Mouse (Mus musculus): ENCODE data around the gene Tap1. TPM values are rescaled to one million over a fixed set of nuclear protein-coding genes. Genes with fewer than 3 reads are reported as not detected.

The Tap1 gene
- total and polyA plus RNA-seq, 3 experiments, result 102 to 184 (median 157) TPM

DNA sequence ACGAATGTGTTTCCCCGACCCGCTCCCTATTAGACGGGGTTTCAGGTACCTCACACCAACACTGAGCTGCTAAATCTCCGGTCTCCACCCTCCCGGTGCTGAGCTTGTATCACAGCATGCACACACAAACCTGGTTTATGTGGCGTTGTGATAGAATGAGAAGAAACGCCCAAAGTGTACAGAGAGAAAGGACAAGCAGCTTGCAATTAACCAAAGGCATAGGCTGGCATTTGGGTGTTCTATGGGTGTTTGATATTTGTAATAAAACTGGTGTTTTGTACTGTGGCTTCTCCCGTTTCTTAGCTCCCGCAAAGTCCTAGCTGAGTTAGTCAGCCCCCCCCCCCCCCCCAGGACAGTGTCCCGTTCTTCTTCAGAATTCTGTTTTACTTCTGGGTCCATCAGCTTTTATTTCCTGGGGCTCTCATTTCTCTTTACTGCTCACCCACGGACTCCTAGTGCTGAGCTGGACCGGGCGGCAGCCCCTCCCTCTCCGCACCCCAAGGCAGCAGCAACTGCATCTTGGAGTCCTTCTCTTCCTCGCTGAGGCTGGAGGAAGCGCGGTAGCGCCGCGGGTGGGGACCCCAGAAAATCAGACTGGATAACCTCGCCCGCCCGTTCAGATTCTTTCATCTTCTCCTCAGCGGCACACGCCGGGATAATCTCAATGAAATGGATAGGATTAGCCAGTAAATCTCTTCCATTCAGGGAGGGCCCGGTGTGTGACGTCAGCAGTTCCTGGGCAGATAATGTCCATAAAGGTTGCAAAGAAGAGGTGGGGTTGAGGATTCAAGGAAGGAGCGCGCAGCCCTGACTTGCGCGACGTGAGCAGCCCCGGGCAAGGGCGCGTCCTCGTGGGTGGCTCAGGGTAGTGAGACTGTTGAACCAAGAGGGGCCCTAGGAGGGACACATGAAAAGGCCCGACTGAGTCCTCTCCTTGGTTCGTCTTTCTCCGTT, 9.9 kb downstream of the Tap1 start, which contains the start of gene Psmb8:
TSS of gene Psmb8 (plus strand) at position 781 of the 954 bp plus-strand sequence.
- peak within 1 kb of the TSS; percentile 100 for H3K9ac ChIP-seq (ENCODE audit: insufficient read depth, low read depth)
- DNase-seq (ENCODE audit: extremely low read depth), result peak; percentile 96
- H3K9me3 ChIP-seq (replicated peaks; ENCODE audit: low read length), result no peaks in the 10 kb centered on the region
- dilution Hi-C loops (cut with MboI; ENCODE audit: extremely low pct_ligation_motif_present, extremely low pct_unique_long_range_greater_than_20kb, low sequenced_read_pairs) (no loop called here), in situ Hi-C loops (cut with MboI; ENCODE audit: low pct_ligation_motif_present, low pct_unique_long_range_greater_than_20kb, low sequenced_read_pairs) (no loop called here)
- H3K27me3 ChIP-seq (replicated peaks), result no peaks in the 10 kb centered on the region
- H3K4me2 ChIP-seq (ENCODE audit: insufficient read depth, low read depth, poor library complexity, severe bottlenecking), result peak within 1 kb of the TSS; percentile 89
- H3K36me3 ChIP-seq (replicated peaks in 1 of 2; ENCODE audit: control insufficient read depth in 1 of 2, insufficient read depth in 1 of 2, low read length in 1 of 2), result peaks cover 58 to 74% of the 10 kb centered on the region in 2 experiments
- TF ChIP-seq CTCF (conservative IDR thresholded peaks at IDR 0.05 in 1 of 2, IDR thresholded peaks at IDR 0.05 in 1 of 2; ENCODE audit: low read depth in 2 of 2, low read length in 2 of 2) (no peak; a peak in 1 of 4 replicates), UBTF (IDR thresholded peaks at IDR 0.05; ENCODE audit: low read depth, low read length) (peak; percentile 52; the same call in 1 of the 2 replicates), ZMIZ1 (IDR thresholded peaks at IDR 0.05; ENCODE audit: low read depth, low read length) (no peak), USF2 (conservative IDR thresholded peaks at IDR 0.05; ENCODE audit: low read depth, low read length) (no peak; the same call in 1 of the 2 replicates), CHD2 (IDR thresholded peaks at IDR 0.05; ENCODE audit: low read length) (peak; percentile 94), MYC (IDR thresholded peaks at IDR 0.05; ENCODE audit: low read depth, low read length) (0 out of 2 replicates have a peak, but pooled peaks have one; percentile 22), MXI1 (IDR thresholded peaks at IDR 0.05; ENCODE audit: low read depth, low read length) (no peak), CHD1 (IDR thresholded peaks at IDR 0.05; ENCODE audit: low read depth, low read length) (0 out of 2 replicates have a peak, but pooled peaks have one; percentile 33), ZNF384 (IDR thresholded peaks at IDR 0.05; ENCODE audit: low read depth, low read length) (no peak), POLR2AphosphoS2 (IDR thresholded peaks at IDR 0.05; ENCODE audit: low read depth, low read length) (peak; percentile 91; the same call in 1 of the 2 replicates), ZC3H11A (IDR thresholded peaks at IDR 0.05; ENCODE audit: low read depth, low read length) (no peak), MAZ (IDR thresholded peaks at IDR 0.05; ENCODE audit: low read depth, low read length) (no peak), EP300 (IDR thresholded peaks at IDR 0.05; ENCODE audit: low read length) (no peak), MEF2A (IDR thresholded peaks at IDR 0.05; ENCODE audit: borderline replicate concordance, low read depth, low read length) (0 out of 2 replicates have a peak, but pooled peaks have one; percentile 17), MAX (IDR thresholded peaks at IDR 0.05; ENCODE audit: low read length) (no peak), NRF1 (IDR thresholded peaks at IDR 0.05; ENCODE audit: low read depth, low read length) (peak; percentile 60), MAFK (IDR thresholded peaks at IDR 0.05; ENCODE audit: insufficient replicate concordance, low read length) (no peak), SMC3 (IDR thresholded peaks at IDR 0.05; ENCODE audit: low read depth, low read length) (peak; percentile 11; the same call in 1 of the 2 replicates), ETS1 (conservative IDR thresholded peaks at IDR 0.05; ENCODE audit: low read depth, low read length) (no peak; the same call in 1 of the 2 replicates), KAT2A (IDR thresholded peaks at IDR 0.05; ENCODE audit: insufficient replicate concordance, low read length) (no peak), BHLHE40 (IDR thresholded peaks at IDR 0.05; ENCODE audit: low read depth, low read length) (0 out of 2 replicates have a peak, but pooled peaks have one; percentile 20), TCF12 (IDR thresholded peaks at IDR 0.05; ENCODE audit: low read depth, low read length) (no peak), E2F4 (IDR thresholded peaks at IDR 0.05; ENCODE audit: insufficient replicate concordance, low read depth, low read length) (no peak), POLR2A (IDR thresholded peaks at IDR 0.05; ENCODE audit: low read depth, low read length) (peak; percentile 54), PAX5 (IDR thresholded peaks at IDR 0.05; ENCODE audit: low read length) (no peak), ELF1 (IDR thresholded peaks at IDR 0.05; ENCODE audit: low read depth, low read length) (peak; percentile 64), TBP (conservative IDR thresholded peaks at IDR 0.05; ENCODE audit: low read depth, low read length) (no peak), IRF4 (IDR thresholded peaks at IDR 0.05; ENCODE audit: low read depth, low read length) (peak; percentile 40)
- peaks cover 59% of the 10 kb centered on the region for H3K79me2 ChIP-seq (replicated peaks; ENCODE audit: control insufficient read depth, extremely low read depth, insufficient read depth, poor library complexity, severe bottlenecking)
- H3K27ac ChIP-seq (ENCODE audit: insufficient read depth, low read depth), result peak within 1 kb of the TSS; percentile 93
- peaks cover 27 to 63% of the 10 kb centered on the region in 2 experiments for H3K4me1 ChIP-seq (ENCODE audit: control insufficient read depth in 1 of 2, insufficient read depth in 2 of 2)
- H3K4me3 ChIP-seq (replicated peaks in 1 of 3; ENCODE audit: low read depth in 2 of 3, low read length in 2 of 3, poor library complexity in 1 of 3), result peak within 1 kb of the TSS; percentile 85 to 99 (median 93)

All from CH12.LX (cell line).